Mouse (Mus musculus) left cerebral cortex, adult 2 months (tissue): Measurements from ENCODE around the gene Gm4881. TPM values are rescaled to one million over a fixed set of nuclear protein-coding genes. Genes with fewer than 3 reads are reported as not detected.

ENCODE experiments used
- DNase-seq, 2 experiments: peaks; one replicate each; pipeline ENCODE4 v3.0.0; 2021 to 2022; ENCODE audit warnings: low spot score in 2 of 2, mixed read lengths in 1 of 2; ENCODE audit errors: extremely low spot score in 1 of 2
- H3K27ac ChIP-seq: fragments of 200-600 bp; 2 replicates; pipeline ENCODE4 v1.8.1; 2022
- H3K4me3 ChIP-seq: fragments of 200-600 bp; 2 replicates; pipeline ENCODE4 v1.8.1; 2022
- CTCF ChIP-seq: fragments of 200-600 bp; IDR thresholded peaks from 2 replicates; pipeline ENCODE4 v1.8.1; 2022; ENCODE audit warnings: antibody characterized with exemption, mild to moderate bottlenecking, moderate library complexity
- intact Hi-C: fragments of 180-260 bp; cut with DNase I; formaldehyde crosslinking; loops from one replicate; pipeline ENCODE4 v1.15.1; 2025
- total RNA-seq, 2 experiments: library from RNA; stranded (reverse); gene quantifications; 2 replicates each; pipeline ENCODE4 v1.2.3; 2021

Gene Gm4881
- total RNA-seq, 2 experiments from 2014 or later: not detected

GRCm38 (mm10) chr7:24971972-24972893, 27.9 kb upstream of the Gm4881 start, which contains the start of gene Rabac1:
TSS of gene Rabac1 (minus strand) at chr7:24972754.
- TF ChIP-seq CTCF: peak; percentile 42
- intact Hi-C loops: loop anchor here (1.0 to 5.0 kb wide), 2 partner anchors 88 to 265 kb away; partner anchors contain the start of genes Gsk3a and Rps19
- Histone ChIP-seq H3K27ac (peak within 1 kb of the TSS; percentile 97), H3K4me3 (peak within 1 kb of the TSS; percentile 73)
- peak; percentile 91 to 93 for DNase-seq

- intact Hi-C loops: loop anchor here (5.0 kb wide), 1 partner anchor 266 kb away; the partner anchor contains the start of gene Gsk3a
- Histone ChIP-seq H3K27ac (peak overlapping the region; percentile 97), H3K4me3 (peak overlapping the region; percentile 73)
- peak; percentile 54 for TF ChIP-seq CTCF
- no peak for DNase-seq
Observed at GRCm38 (mm10) chr7:24971261-24971971, 27.1 kb upstream of the Gm4881 start.

GRCm38 (mm10) chr7:24970341-24970740, 26.0 kb upstream of the Gm4881 start:
- TF ChIP-seq CTCF: no peak
- Histone ChIP-seq H3K4me3 (no peak overlapping the region), H3K27ac (no peak overlapping the region; the same call in 1 of the 2 replicates)
- DNase-seq: no peak
- intact Hi-C loops: loop anchor here (5.0 kb wide), 1 partner anchor 267 kb away; the partner anchor contains the start of gene Gsk3a

GRCm38 (mm10) chr7:24969805-24970204, 25.5 kb upstream of the Gm4881 start:
- no peak overlapping the region; the same call in 1 of the 2 replicates for H3K27ac ChIP-seq
- no peak for TF ChIP-seq CTCF
- intact Hi-C loops: loop anchor here (5.0 kb wide), 2 partner anchors 153 to 267 kb away; partner anchors contain the start of gene Gsk3a

GRCm38 (mm10) chr7:24968463-24968862, 24.2 kb upstream of the Gm4881 start:
- DNase-seq: no peak
- Histone ChIP-seq H3K4me3 (no peak overlapping the region), H3K27ac (no peak overlapping the region)
- no peak for TF ChIP-seq CTCF
- intact Hi-C loops: loop anchor here (5.0 kb wide), 1 partner anchor 151 kb away; no protein-coding TSS in a partner anchor

More at GRCm38 (mm10) chr7:24969805-24970204, 25.5 kb upstream of the Gm4881 start:
- peak in 1 of 2 experiments; percentile 66 for DNase-seq
- no peak overlapping the region for H3K4me3 ChIP-seq

- intact Hi-C loops: loop anchor here (5.0 kb wide), 1 partner anchor 151 kb away; no protein-coding TSS in a partner anchor
- no peak for DNase-seq
- Histone ChIP-seq H3K4me3 (no peak overlapping the region), H3K27ac (no peak overlapping the region)
- no peak for TF ChIP-seq CTCF
Observed at GRCm38 (mm10) chr7:24967966-24968365, 23.7 kb upstream of the Gm4881 start.

GRCm38 (mm10) chr7:24964897-24965535, 20.7 kb upstream of the Gm4881 start:
- H3K4me3 ChIP-seq: no peak overlapping the region
- intact Hi-C loops: loop anchor here (1.0 to 5.0 kb wide), 2 partner anchors 75 to 148 kb away; no protein-coding TSS in a partner anchor
- peak; percentile 82 to 86 for DNase-seq
- no peak overlapping the region for H3K27ac ChIP-seq
- TF ChIP-seq CTCF: peak; percentile 71

- intact Hi-C loops: no loop called here
Observed at GRCm38 (mm10) chr7:24964288-24964687, 20.0 kb upstream of the Gm4881 start.

GRCm38 (mm10) chr7:24955226-24955625, 10.9 kb upstream of the Gm4881 start:
- no peak for TF ChIP-seq CTCF
- intact Hi-C loops: no loop called here
- DNase-seq: no peak
- Histone ChIP-seq H3K4me3 (no peak overlapping the region), H3K27ac (no peak overlapping the region)

More at GRCm38 (mm10) chr7:24964288-24964687, 20.0 kb upstream of the Gm4881 start:
- H3K4me3 ChIP-seq: no peak overlapping the region
- no peak overlapping the region for H3K27ac ChIP-seq
- DNase-seq: no peak
- no peak for TF ChIP-seq CTCF

- intact Hi-C loops: no loop called here
- DNase-seq: no peak
- peak overlapping the region; percentile 21; the same call in 1 of the 2 replicates for H3K4me3 ChIP-seq
- H3K27ac ChIP-seq: no peak overlapping the region
- TF ChIP-seq CTCF: no peak
Observed at GRCm38 (mm10) chr7:24954450-24954849, 10.2 kb upstream of the Gm4881 start.

- intact Hi-C loops: no loop called here
Observed at GRCm38 (mm10) chr7:24953966-24954365, 9.7 kb upstream of the Gm4881 start.

More at GRCm38 (mm10) chr7:24953966-24954365, 9.7 kb upstream of the Gm4881 start:
- no peak for DNase-seq
- H3K4me3 ChIP-seq: no peak overlapping the region
- no peak for TF ChIP-seq CTCF
- no peak overlapping the region for H3K27ac ChIP-seq
